Mouse (Mus musculus) left cerebral cortex, adult 18-20 months (tissue): ENCODE measurements around the gene Kcnh3. TPM values are rescaled to one million over a fixed set of nuclear protein-coding genes. Genes with fewer than 3 reads are reported as not detected.
A peak's percentile ranks its signal among the peaks of the same experiment; 100 is the strongest.

Experiments used
- DNase-seq, 2 experiments: peaks; one replicate each; pipeline ENCODE4 v3.0.0; 2021 to 2022; ENCODE audit warnings: low spot score in 2 of 2, mixed read lengths in 1 of 2
- long read RNA-seq, 2 experiments: library from polyadenylated mRNA; stranded (forward); transcript quantifications; one replicate each; pipeline ENCODE4 v2.0.0; 2021
- total RNA-seq, 2 experiments: library from RNA; stranded (reverse); gene quantifications; 2 replicates each; pipeline ENCODE4 v1.2.3; 2021

Gene Kcnh3
- 100 to 1,000 TPM; 160 to 178 TPM for total RNA-seq
- long read RNA-seq, experiment 1, transcript Kcnh3-201 (15 exons, 3,698 nt) = major isoform, 122 of 282 reads
- long read RNA-seq, experiment 1, partial matches to known transcripts = 105 of 282 reads
- long read RNA-seq, experiment 1, other reads (novel, unspliced or antisense) = 54 of 282 reads
- long read RNA-seq, experiment 2, transcript Kcnh3-201 (15 exons, 3,698 nt) = major isoform, 50 of 165 reads
- long read RNA-seq, experiment 2, partial matches to known transcripts = 93 of 165 reads
- long read RNA-seq, experiment 2, other reads (novel, unspliced or antisense) = 21 of 165 reads

DNA sequence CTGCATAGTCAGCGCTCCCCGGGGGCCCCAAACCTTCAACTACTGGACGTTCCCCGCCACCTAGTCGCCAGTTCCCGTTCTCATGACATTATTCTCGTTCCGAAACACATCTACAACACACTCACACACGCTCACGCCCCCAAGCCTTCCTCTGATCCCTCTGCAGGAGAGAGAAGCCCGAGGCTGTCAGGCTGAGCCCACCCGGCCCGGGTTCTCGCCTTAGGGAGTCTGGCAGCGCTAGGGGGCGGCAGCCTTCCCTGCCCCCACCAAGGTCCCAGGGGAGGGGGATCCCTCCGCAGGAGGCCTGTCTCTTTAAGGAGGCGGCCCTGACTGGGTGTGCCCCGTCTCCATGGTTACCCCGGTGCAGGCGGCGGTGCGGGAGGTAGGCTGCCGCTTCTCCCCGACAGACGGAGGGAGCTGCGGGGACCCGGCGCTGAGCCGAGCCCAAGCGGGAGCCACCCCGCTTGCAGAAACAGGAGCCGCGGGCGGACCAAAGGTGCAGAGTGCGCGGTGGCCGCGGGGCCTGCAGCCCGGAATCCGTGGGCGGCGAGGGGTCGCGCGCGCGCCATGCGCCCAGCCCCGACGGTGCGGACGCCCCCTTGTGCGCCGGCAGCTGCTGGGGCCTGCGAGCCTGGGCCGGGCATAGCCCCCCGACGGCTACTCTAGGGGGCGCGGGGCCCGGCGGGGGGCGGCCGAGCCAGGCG is at the start of gene Kcnh3:
Gene Kcnh3, plus strand, starts transcription at position 654 of the 704 bp plus-strand sequence.
- DNase-seq = peak; percentile 77 to 83

DNA sequence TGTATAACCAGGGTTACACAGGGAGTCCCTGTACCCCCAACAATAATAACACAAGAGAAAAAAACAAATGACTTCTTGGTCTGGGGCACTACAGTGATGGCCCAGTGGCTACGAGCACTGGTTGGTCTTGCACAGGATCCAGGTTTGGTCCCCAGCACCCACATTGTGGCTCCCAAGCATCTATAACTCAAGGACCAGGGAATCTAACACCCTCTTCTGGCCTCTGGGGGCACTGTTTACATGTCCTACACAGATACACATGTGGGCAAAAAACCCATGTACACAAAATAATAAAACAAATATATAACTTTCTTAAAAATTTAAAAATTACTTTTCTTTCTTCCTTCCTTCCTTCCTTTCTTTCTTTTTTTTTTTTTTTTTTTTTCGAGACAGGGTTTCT is 45.0 kb upstream of the Kcnh3 start:
- DNase-seq = no peak

DNA sequence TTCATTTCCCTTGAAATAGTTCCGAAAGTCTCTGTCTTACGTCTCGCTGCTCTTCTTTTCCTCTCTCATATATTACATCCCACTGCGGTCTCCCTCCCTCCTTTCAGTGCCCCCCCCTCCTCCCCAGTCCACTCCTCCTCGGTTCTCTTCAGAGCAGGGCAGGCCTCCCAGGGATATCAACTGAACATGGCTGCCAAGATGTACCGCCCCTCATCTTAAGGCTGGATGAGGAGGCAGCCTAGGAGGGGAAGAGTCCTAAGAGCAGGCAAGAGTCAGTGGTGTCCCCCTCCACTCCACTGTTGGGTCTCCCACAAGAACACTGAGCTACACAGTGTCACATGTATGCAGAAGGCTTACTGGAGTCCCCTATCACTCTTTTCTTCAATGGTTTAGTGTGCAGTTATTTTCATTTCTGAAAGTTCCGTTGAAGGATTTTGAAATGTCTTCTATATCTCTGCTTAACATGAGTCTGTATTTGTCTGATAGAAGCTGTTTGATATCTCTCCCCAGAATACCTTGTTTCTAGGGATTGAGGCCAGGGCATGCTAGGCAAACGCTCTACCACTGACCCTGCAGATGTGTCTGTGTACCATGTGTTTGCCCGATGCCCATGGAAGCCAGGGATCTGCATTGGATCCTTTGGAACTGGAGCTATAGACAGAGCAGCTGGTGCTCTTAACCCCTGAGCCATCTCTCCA is 40.3 kb upstream of the Kcnh3 start:
- no peak for DNase-seq

DNA sequence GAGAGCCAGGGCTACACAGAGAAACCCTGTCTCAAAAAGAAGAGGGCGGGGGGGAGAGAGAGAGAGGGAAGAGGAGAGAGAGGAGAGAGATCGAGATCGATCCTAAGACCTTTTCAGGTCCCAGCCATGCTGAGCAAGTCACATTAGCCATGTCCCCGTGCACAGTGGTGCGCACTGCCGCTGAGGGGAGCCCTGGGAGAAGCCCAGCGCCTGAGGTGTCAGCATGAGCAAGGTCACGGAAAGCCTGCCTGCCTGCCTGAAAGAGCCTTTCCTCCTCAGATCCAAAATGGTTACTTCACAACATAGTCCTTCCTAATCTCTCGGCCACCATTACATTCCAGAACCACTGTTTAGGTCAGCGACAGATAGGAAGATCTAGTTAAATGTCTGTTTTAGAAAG is 30.3 kb upstream of the Kcnh3 start:
- DNase-seq = no peak

DNA sequence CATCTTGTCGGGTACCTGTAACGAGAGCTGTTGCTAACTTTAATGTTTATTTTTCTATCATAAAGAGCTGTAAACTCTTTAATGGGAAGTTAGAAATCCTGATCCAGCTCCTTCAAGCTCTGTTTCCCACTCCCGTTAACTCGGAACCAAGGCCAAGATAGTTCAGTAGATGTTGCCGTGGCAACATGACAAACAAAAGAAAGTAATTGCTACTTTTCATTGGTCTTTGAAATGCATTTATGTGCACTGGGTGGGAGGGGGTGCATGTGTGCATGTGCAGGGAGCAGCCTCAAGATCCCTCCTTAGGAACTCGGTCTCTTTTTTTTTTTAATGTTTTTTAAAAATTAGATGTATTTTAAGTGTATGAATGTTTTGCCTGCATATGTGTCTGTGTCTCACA is 29.6 kb upstream of the Kcnh3 start:
- no peak for DNase-seq

DNA sequence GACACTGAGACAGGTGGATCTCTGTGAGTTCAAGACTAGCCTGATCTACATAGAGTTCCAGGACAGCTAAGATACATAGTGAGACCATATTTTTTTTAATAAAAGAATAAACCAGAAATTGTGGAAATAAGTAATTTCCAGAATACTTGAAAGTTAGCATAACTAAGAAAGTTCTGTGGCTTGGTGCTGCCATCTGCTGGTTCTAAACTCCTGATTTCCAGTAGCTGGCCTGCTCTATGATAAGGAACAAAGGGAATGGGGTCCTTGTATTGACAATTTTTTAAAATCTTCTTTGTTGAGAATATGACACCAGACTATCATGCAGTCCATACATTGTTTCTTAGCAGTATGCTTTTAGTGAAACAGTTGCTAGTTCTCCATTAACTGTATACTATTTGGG is 25.9 kb upstream of the Kcnh3 start:
- peak in 1 of 2 experiments; percentile 52 for DNase-seq

DNA sequence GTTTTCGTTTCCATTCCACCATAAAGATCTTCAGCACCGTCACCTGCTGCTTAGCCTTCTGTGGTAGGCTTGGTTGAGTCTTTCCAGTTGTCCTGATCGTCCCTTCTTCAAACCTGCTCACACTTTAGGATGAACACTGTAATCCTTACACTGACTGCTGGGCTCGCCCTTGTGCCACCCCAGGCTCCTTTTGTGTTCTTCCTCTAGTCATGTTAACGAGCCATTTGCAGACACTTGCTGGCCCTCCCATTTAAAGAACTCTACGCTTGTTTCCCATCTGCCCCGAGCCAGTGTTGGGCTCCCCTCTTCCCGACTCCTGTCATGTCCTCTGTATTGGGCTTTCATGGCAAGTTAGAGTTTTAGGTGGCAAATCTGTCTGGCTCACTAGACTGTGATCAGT is 18.7 kb upstream of the Kcnh3 start:
- DNase-seq = no peak

DNA sequence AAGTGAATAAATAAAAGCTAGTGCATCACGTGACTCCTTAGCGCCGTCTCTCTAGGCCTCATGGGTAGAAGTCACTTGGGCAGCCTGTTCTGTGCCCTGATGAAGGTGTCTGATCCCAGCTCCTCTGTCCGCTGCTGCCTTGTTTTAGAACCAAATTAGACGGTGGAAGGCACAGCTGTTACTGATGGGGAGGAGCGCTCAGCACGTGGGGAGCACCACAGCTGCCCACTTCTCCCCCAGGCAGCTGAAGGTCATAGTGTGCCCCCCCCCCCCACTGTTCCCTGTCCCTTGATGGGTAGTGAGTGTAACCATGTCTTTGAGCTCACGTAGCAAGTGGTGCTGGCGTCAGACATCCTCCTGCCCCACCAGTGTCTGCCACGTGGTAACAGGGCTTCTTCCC is 11.5 kb upstream of the Kcnh3 start:
- no peak for DNase-seq

DNA sequence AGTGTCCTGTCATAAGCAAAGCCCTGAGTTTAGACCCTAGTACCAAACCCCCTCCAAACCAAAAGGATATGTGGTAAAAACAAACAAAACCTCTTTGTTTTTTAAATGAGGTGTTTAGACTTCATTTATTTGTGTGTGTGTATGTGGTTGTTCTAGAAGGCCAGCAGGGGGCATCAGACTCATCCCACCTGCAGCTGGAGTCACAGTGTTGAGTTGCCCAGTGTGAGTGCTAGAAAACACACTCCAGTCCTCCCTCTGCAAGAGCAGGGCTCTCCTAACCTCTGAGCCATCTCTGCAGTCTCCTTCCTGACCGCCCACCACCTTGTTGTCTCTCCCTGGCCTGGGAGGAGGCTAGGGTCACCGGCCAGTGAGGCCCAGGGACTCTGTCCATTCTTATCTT is 9.7 kb upstream of the Kcnh3 start:
- DNase-seq = no peak

DNA sequence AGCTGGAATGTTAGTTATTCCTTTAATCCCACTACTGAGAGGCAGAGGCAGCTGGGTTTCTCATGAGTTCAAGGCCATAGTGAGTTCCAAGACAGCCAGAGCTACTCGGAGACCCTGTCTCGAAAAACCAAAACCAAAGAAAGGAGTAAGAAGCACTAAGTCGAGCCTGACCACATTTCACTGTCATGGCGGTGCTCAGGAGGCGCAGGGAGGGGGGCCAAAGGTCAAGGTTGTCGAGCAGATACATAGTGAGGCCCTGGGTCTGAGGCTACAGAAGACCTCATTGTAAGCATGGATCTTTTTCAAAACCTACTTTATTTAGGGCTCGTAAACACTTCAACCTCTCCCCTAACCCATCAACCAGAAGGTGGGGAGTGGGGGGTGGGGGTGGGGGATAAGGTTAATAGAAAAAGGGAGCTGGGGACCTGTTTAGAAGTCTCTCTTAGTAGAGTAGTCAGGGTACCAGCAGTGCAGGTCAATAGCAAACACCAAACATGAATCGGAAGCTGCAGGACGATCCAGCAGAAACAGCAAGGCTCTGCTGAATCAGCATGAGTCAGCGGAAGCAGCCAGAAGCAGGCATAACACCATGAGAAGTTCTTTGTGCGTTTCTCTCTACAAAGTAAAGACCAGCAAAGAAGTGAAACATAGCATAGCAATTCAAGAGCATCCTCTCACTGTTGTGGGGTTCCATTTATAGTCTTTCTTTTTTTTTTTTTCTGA is 8.8 kb upstream of the Kcnh3 start:
- no peak for DNase-seq

DNA sequence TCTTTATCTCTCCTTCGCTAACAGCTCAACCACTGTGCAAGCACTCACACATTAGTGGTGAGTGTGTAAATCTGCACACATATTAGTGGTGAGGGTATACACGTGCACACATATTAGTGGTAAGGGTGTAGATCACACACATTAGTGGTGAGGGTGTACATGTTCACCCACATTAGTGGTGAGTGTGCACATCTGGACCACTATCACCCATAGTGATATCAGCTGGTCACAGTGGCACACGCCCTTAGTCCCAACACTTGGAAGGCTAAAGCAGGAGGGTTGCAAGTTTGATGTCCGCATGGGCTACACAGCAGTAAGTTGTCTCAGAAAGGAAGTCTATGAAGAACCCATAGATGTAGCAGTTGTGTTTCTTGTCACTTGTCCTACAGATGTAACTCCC is 7.0 kb upstream of the Kcnh3 start:
- DNase-seq = no peak

DNA sequence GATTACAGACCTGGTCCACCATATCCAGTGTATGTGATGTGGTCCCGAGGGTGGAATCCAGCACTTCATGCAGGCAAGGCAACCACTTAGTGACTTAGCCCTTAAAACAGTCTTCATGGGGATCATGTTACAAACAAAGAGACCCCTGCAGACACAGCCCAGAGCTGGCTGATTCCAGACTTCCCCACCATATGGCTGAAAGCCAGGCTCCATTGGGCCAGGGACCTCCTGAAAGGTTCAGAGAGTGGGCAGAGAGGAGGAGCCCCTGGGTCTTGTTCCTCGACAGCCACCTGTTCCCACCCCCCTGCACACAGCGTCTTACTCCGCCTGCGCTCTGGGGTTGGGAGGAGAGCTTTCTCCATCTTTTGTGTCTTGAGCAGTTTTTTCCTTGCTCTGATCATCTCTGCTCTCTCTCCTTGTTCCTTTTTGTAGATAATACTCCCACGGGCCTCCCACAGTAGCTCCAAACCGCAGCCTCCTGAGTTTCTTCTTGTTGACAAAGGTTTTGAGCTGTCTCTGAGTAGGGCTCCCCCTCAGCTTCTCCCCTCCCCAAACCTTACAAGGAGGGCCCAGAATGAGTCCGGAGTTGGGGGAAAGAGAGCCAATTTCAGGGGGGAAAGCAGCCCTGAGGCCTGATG is 3.2 kb upstream of the Kcnh3 start:
- DNase-seq = peak in 1 of 2 experiments; percentile 39

DNA sequence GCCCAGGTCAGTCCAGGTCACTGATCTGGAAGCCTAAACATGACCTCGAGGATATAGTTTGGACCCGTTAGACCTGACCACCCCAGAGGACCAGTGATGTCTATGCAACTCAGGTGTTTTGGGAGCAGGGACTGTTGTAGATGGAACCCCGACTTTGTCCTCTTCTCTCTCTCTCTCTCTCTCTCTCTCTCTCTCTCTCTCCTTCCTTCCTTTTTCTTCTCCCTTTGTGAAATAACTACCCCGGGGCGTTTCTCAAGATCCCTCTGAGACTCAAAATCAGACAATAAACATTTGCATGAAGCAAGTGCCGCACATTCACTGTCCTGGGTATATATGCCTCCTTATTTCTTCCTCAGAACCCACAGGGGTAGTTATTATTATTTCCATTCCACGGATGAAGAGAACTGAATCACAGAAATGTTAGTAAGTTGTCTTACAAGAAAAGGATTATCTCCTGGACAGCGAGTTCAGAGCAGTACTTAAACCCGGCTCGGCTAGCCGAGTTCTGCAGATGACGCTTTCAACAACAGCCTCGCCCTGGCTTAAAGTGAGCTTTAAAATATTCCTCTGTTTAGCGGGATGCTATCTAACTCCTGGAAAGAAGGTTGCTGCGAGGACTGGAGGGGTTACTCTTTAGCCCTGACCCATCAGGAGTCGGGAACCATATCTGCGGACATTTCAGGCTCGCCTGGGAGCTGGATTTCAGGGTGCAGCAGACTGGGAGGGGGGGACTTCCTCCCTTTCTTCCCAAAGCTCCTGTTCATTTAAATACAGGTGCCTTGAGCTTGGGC is 1.7 kb upstream of the Kcnh3 start:
- no peak for DNase-seq

DNA sequence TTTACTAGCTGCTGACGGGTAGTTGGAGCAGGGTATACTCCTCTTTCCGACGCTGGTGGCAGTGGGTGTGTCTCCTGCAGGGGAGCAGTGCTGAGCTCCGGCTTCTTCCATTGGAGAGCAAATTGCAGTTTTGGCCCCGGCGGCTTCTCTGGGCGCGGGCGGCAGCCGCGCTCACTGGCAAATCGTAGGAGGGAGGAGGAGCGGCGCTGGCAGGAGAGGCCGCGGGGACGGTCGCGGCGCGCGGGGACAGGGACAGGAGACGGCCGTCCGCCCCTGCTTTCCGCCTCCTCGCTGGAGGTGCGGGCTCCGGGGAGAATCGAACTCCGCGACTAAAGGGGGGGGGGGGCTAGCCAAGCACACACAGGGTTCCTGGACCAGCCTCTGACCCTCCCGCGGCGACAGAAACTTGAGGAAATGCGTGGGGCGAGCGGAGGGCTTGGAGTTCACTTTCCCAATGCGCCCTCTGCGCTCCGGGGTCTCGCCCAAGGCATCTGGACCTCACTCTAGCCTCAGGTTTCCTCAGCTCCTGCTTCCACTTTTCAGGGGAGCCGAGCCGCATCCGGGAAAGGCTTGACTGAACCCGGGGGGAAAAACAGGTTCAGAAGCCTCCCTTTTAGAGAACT is 965 bp upstream of the Kcnh3 start:
- DNase-seq = peak; percentile 73 to 89

DNA sequence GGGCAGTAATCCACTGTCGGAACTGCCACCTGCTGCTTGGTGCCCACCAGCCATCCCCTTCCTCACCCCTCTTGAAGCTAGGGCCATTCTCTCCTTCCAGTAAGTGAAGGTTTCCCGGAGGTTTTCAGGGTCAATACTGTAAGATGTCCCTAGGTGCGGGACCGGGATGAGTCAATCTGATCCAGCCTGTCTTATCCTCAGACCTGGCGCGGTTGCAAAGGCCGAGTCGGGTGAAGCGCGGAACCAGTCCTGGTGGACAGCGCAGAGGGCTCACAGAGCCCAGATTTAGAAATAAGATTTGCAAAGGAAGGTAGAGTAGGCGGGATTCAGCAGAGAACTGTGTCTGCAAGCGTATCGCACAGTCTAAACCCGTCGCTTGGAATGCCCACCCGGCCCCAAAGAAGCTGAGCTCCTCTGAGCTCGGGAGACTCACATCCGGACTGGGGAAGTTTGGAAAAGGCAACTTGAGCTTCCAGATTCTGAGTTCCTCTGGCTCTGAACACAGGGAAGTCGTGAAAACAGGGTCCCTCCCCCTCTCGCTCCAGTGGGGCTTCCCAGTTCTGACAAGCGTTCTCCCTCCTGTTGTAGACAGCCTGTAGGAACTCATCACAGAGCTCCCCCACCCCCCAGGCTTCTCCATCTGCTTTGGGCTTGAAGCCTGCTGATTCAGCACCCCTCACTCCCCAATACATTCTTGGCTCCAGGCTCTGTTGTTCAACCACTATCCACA is 585 bp downstream of the Kcnh3 start:
- peak; percentile 54 to 69 for DNase-seq

DNA sequence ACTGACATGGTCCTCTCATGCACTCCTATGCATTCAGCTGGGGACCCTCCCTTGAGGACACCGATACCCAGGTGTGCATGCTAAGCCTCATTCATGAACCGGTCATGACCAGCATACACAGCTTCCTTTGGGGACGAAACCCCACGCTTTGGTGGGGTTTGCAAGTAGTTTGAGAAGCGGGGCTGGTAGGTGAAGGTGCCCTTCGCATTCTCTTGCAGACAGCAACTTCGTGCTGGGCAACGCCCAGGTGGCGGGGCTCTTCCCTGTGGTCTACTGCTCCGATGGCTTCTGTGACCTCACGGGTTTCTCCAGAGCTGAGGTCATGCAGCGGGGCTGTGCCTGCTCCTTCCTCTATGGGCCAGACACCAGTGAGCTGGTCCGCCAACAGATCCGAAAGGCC is 1.4 kb downstream of the Kcnh3 start:
- no peak for DNase-seq

DNA sequence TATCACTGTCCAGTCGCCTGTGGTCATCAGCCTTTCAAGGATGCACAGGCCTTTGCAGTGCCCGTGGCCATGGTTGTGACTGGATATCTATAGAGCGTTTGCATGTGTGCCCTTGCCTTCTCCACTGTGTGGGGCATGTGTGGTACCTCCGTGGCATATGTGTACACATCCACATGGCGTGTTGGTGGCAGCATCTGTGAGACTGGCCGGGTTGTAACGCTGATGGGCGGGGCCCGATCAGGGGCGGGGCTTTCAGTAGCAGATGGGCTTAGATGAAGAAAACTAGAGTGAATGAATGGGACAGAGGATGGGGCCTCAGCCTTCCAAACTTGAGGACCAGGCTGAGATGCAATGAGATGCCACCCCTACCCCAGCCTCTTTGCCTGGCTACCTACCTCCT is 7.3 kb downstream of the Kcnh3 start:
- no peak for DNase-seq

DNA sequence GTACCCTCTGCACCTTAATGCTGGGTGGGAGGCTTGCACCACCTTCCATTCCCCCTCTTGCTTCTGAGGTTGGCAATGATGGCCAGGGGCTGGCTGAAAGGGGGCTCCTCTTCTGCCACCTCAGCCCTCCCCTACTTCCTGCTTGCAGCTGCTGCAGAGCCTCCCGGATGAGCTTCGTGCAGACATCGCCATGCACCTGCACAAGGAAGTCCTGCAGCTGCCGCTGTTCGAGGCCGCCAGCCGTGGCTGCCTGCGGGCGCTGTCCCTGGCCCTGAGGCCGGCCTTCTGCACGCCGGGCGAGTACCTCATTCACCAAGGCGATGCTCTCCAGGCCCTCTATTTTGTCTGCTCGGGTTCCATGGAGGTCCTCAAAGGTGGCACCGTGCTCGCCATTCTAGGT is 9.1 kb downstream of the Kcnh3 start:
- DNase-seq = no peak

DNA sequence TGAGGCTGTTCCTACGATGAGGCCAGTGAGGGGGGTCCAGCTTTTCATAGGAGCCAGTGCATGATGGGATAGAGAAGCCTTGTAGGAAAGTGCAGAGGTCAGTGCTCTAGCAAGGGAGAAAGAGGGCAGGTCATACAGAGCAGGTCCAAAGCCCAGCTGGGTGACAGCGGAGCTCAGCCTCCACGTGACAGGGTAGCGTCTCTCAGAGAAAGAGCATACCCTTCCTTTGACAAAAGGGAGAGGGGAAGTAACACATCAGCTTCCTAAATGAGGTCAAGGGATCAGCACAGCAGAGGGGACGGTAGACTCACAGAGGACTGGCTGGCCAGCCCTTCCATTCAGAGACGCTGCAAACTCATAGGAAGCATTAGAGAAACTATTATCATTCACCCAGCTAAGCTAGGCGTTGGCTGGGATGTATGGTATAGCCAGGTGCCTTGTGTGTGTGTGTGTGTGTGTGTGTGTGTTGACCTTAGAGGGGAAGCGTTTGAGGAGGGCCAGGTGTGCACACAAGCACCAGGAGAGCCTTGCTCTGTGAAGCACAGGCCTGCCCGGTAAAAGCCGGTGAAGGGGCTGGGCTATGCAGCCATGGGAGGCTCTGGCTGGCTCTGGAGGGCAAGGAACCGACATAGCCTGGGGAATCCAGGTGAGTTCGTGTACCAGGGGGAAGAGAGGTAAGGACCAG is 9.8 kb downstream of the Kcnh3 start:
- DNase-seq = no peak
